In genomic region chr16:30769007-30769442, GRCm38 (mm10) we compare ENCODE assay signal across 10 mouse cellular contexts.
DNase-seq lines count a peak whose midpoint lies in the region; ATAC-seq and TF ChIP-seq lines count a peak whose summit lies in the region.
"Had no signal": no experiment of that assay in that cellular context is flagged by ENCODE, and none has a peak within 500 bp of the region (broad histone marks: within the 10 kb centered on the region; RNA-seq: fewer than 3 reads in every experiment).

No protein-coding gene starts in this region.

- H3K27ac ChIP-seq in gastrocnemius, adult 2 months, result peak overlapping the region; percentile 61; the same call in 1 of the 2 replicates
- H3K27ac ChIP-seq in embryonic facial prominence, embryonic 12.5 days, result 0 out of 2 replicates have a peak overlapping the region, but pooled peaks have one; percentile 43
- H3K27ac ChIP-seq: liver, embryonic 15.5 days; neural tube, embryonic 13.5 days had no signal

- DNase-seq in gastrocnemius, adult 2 months, result no peak
- no peak for DNase-seq in gastrocnemius, adult 8-10 months (ENCODE audit: low spot score in 2 of 2)
- DNase-seq in ES-CJ7 (ENCODE audit: low read depth, low spot score), result peak; percentile 38
- DNase-seq in spleen, adult 12 weeks (ENCODE audit: low spot score), result no peak
- DNase-seq in yolk sac, embryonic 10.5 days (ENCODE audit: low spot score), result no peak
- no peak for DNase-seq in urinary bladder, adult 18-20 months (ENCODE audit: low spot score in 2 of 2)

- H3K9me3 ChIP-seq in embryonic facial prominence, embryonic 12.5 days, result no peaks in the 10 kb centered on the region
- H3K9me3 ChIP-seq: liver, embryonic 15.5 days; neural tube, embryonic 13.5 days had no signal

- H3K36me3 ChIP-seq in embryonic facial prominence, embryonic 12.5 days, result no peaks in the 10 kb centered on the region
- H3K36me3 ChIP-seq: liver, embryonic 15.5 days; neural tube, embryonic 13.5 days had no signal

- 16% methylated on average over 5 of the region's 5 CpGs for WGBS in embryonic facial prominence, embryonic 12.5 days

- intact Hi-C loops in gastrocnemius, adult 2 months (cut with DNase I), result no loop called here

- TF ChIP-seq CTCF in gastrocnemius, adult 2 months (IDR thresholded peaks at IDR 0.05), result no peak

- ATAC-seq in embryonic facial prominence, embryonic 12.5 days (ENCODE audit: insufficient number of reproducible peaks, insufficient read depth, low FRiP score, low TSS enrichment), result no peak
- peak; percentile 39 for ATAC-seq in inflammation-experienced regulatory T-cells, adult 6 months

- H3K4me3 ChIP-seq in gastrocnemius, adult 2 months, result no peak overlapping the region
- no peak overlapping the region for H3K4me3 ChIP-seq in embryonic facial prominence, embryonic 12.5 days
- H3K4me3 ChIP-seq: liver, embryonic 15.5 days; neural tube, embryonic 13.5 days had no signal

- H3K27me3 ChIP-seq in embryonic facial prominence, embryonic 12.5 days, result no peaks in the 10 kb centered on the region
- H3K27me3 ChIP-seq: liver, embryonic 15.5 days; neural tube, embryonic 13.5 days had no signal

- H3K4me1 ChIP-seq in embryonic facial prominence, embryonic 12.5 days, result peaks cover 25% of the 10 kb centered on the region
- H3K4me1 ChIP-seq: liver, embryonic 15.5 days had no signal

- H3K9ac ChIP-seq in embryonic facial prominence, embryonic 12.5 days, result no peak overlapping the region
- H3K9ac ChIP-seq: liver, embryonic 15.5 days; neural tube, embryonic 13.5 days had no signal

- H3K4me2 ChIP-seq in embryonic facial prominence, embryonic 12.5 days (replicated peaks), result no peak overlapping the region
- H3K4me2 ChIP-seq: liver, embryonic 15.5 days; neural tube, embryonic 13.5 days had no signal
